Mouse (Mus musculus): Measurements from ENCODE around the gene Unc13d. TPM values are rescaled to one million over a fixed set of nuclear protein-coding genes. Genes with fewer than 3 reads are reported as not detected.

Unc13d gene
- total RNA-seq, 2 experiments from 2014 or later: 0.41 to 0.42 TPM

GRCm38 (mm10) chr11:116057237-116057881, 20.4 kb downstream of the Unc13d start:
- intact Hi-C loops (cut with DNase I): no loop called here
- no peak for DNase-seq

DNA sequence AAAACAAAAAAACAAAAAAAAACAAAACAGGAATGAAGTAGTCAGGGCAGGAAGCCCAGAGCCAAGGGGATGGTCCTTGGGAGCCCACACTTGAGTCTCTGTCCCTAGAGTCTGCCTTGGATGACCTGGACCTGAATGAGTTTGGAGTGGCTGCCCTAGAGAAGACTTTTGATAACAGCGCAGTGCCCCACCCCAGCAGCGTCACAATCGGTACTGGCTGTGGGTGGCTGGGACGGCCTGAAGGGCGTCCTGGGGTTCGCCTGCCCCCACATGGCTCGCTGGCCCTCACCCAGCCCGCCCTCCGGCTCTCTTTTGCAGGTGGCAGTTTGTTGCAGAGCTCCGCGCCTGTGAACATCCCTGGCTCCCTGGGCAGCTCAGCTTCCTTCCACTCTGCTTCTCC, 21.9 kb downstream of the Unc13d start:
- intact Hi-C loops (cut with DNase I): no loop called here
- no peak for DNase-seq

DNA sequence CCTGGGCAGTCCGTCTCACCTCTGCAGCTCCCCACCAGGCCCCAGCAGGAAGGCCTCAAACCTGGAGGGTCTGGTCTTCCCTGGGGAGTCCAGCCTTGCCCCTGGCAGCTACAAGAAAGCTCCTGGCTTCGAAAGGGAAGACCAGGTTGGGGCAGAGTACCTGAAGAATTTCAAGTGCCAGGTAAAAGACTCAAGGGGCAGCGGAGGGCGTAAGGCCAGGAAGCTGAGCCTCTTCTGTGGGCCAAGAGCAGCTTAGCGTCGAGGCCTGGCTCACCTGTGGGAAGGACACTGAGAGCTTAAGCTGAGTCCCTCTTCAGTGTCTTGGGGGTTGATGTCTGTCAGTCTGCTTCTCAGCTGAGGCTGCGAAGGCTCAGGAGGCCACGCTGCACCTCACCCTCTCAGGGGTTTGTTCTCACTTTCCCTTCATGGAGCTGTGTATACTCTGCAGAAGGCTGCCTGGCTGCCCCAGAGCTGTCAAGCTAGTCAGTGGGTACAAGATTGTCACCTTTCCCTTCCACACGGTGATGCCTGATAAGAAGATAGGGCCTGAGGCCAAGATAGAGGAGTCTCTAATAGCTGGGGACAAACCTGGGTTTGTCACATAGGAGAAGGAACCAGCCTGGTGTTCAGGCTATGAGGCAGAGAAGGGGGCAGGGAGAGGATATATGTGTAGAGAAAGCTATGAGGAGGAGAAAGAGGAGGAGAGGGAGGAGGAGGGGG, 24.1 kb downstream of the Unc13d start:
- intact Hi-C loops (cut with DNase I): no loop called here
- DNase-seq: no peak

DNA sequence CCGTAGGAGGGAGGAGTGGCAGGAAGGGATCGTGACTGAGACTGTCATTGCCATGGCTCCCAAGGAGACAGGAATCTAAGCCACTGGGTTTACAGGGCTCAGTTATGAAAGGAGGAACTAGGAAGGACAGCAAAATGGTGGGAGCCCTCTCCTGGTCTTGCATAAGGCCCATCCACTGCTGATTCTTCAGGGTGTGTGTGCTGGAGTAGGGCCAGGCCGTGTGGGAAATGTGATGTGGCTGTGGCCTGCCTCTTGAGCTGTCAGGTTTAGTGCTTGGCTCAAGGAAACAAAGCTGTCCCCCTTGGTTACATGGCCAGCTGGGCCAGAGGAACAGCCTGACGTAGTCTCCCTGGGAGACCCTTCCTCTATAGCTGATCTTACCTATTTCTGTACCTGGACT, 27.6 kb downstream of the Unc13d start:
- no peak for DNase-seq
- intact Hi-C loops (cut with DNase I): no loop called here

- no peak for DNase-seq
- intact Hi-C loops (cut with DNase I): no loop called here
Measured at GRCm38 (mm10) chr11:116049610-116050009, 28.2 kb downstream of the Unc13d start.

DNA sequence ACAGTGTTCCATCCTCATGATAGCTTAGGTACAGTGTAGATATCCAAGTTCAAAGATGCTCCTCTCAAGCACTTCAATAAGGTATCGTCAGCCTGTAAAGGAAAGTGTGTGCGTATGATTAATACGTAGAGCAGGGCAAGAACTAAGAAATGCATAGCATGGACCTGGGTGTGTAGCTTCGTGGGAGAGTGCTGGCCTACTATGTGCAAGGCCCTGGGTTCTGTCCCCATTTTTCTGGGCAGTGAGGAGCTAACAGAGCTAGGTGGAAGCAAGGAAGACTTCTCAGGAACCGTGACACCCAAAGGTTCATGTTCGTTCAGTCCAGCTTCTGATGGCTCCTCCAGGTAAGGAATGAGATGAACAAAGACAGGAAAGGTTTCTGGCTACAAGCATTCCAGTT, 32.6 kb downstream of the Unc13d start:
- intact Hi-C loops (cut with DNase I): no loop called here
- DNase-seq: no peak

DNA sequence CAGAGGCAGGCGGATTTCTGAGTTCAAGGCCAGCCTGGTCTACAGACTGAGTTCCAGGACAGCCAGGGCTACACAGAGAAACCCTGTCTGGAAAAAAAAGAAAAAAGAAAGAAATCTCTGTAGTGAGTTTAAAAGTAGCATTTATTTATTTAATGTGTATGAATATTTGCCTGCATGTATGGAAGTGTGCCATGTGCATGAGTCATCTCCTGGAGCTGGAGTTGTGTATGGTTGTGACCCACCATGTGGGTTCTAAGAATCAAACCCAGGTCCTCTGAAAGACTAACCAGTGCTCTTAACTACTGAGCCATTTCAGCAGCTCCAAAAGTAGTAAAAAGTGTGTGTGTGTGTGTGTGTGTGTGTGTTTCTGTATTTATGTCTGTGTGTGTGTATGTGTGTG, 34.5 kb downstream of the Unc13d start:
- intact Hi-C loops (cut with DNase I): no loop called here

GRCm38 (mm10) chr11:116042372-116043138, 35.2 kb downstream of the Unc13d start:
- intact Hi-C loops (cut with DNase I): no loop called here
- no peak for DNase-seq

More for the DNA sequence above, 34.5 kb downstream of the Unc13d start:
- DNase-seq: no peak

- DNase-seq: no peak
- intact Hi-C loops (cut with DNase I): no loop called here
Measured at GRCm38 (mm10) chr11:116041833-116042232, 35.9 kb downstream of the Unc13d start.

DNA sequence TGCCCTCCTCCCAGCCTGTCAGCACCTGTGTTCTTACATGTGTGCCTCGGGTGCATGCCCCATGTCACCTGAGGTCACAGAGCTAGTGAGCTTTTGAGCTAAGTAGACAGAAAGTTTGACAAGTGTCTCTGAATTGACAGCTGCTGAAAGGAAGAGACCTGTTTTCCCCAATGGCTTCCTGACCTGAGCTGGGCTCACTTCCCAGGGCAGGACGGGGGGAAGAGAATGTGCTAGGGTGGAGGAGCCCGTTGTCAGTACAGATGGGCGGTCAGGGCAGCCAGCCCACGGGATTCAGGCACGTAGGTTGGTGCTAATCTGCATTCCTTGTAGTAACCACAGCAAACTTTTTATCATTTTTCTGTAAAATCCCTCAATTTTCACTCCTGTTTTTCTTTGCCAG, 37.2 kb downstream of the Unc13d start:
- peak in 1 of 2 experiments; percentile 19 for DNase-seq
- intact Hi-C loops (cut with DNase I): no loop called here

GRCm38 (mm10) chr11:116037826-116038225, 39.9 kb downstream of the Unc13d start:
- intact Hi-C loops (cut with DNase I): no loop called here
- DNase-seq: no peak

DNA sequence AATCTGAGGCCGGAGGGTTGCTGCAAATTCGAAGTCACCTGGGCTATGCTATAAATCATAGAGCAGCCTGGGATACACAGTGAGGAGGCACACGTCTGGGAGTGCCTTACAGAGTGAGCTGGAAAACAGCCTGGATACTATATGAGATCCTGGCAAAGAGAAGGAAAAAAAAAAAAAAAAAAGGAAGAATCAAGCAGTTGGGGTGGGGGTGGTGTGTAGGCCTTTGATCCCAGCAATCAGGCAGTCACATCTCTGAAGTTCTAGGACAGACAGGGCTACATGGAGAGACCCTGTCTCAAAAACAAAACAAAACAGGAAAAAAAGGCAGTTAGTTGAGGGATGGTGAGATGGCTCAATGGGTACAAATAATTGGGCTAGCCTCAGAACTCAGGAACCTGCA, 41.1 kb downstream of the Unc13d start:
- intact Hi-C loops (cut with DNase I): no loop called here

GRCm38 (mm10) chr11:116034584-116034983, 43.2 kb downstream of the Unc13d start:
- DNase-seq: no peak
- intact Hi-C loops (cut with DNase I): no loop called here

More for the DNA sequence above, 41.1 kb downstream of the Unc13d start:
- no peak for DNase-seq

GRCm38 (mm10) chr11:116030898-116031845, 46.6 kb downstream of the Unc13d start:
- intact Hi-C loops (cut with DNase I): loop anchor here (1.0 to 2.0 kb wide), 2 partner anchors 55 to 100 kb away; partner anchors contain the start of genes Trim65 and Wbp2
- no peak for DNase-seq

- DNase-seq: peak; percentile 96 to 98
- intact Hi-C loops (cut with DNase I): loop anchor here (1.0 to 2.0 kb wide), 2 partner anchors 56 to 101 kb away; partner anchors contain the start of genes Trim65 and Wbp2
Measured at GRCm38 (mm10) chr11:116030088-116030897, 47.5 kb downstream of the Unc13d start, which contains the start of gene Unk. Gene Unk (plus strand): TSS chr11:116030322.

GRCm38 (mm10) chr11:116029086-116029865, 48.5 kb downstream of the Unc13d start:
- DNase-seq: no peak
- intact Hi-C loops (cut with DNase I): no loop called here

GRCm38 (mm10) chr11:116028177-116028865, 49.4 kb downstream of the Unc13d start:
- no peak for DNase-seq
- intact Hi-C loops (cut with DNase I): no loop called here

DNA sequence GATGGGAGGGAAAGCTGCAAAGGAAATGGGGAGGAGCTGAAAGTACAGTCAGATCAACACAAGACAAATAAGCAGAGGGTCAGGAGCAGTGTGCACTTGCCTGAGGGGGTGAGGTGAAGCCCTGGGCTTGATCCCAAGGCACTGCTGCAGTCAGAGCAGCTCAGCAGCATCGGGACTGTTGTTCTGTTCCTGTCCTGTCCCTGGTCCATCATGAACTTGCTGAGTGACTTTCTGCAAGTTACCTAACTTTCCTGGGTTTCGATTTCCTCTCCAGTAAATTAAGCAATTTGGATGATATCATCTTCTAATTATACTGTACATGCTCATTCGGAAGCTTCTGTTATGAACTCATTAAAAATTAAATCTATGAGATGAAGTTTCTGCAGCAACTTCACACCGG, 50.0 kb downstream of the Unc13d start, which contains the start of gene H3f3b:
H3f3b (minus strand) TSS at position 207 of the 400 bp plus-strand sequence.
- DNase-seq: no peak
- intact Hi-C loops (cut with DNase I): no loop called here
